Mouse (Mus musculus) heart, adult 2 months (tissue): ENCODE measurements at regions not wholly inside any gene's neighbourhood (a gene's known extent, or its start where the extent isn't known, plus 50 kb on each side); places are given as distances from the start of the nearest gene placed in this dataset.

Source experiments
- DNase-seq, 2 experiments: peaks; one replicate each; pipeline ENCODE4 v3.0.0; 2021
- H3K27ac ChIP-seq: fragments of 200-600 bp; 2 replicates; pipeline ENCODE4 v1.8.1; 2022
- H3K27me3 ChIP-seq: fragments of 200-500 bp; 2 replicates; pipeline ENCODE4 v1.6.1; 2012; ENCODE audit warnings: mild to moderate bottlenecking, low read length, inconsistent platforms, mixed read lengths; ENCODE audit not compliant: control insufficient read depth, insufficient read depth
- H3K36me3 ChIP-seq: fragments of 200-500 bp; 2 replicates; pipeline ENCODE4 v1.6.1; 2012; ENCODE audit warnings: low read length, inconsistent platforms; ENCODE audit not compliant: control insufficient read depth, insufficient read depth
- H3K4me1 ChIP-seq: fragments of 200-500 bp; 2 replicates; pipeline ENCODE4 v1.6.1; 2011; ENCODE audit warnings: low read length; ENCODE audit not compliant: control insufficient read depth, insufficient read depth
- H3K4me3 ChIP-seq: fragments of 200-600 bp; 2 replicates; pipeline ENCODE4 v1.8.1; 2022
- H3K79me2 ChIP-seq: fragments of 200-500 bp; replicated peaks from 2 replicates; pipeline ENCODE4 v1.6.1; 2012; ENCODE audit warnings: mild to moderate bottlenecking, inconsistent platforms, low read length, moderate library complexity, mixed read lengths; ENCODE audit not compliant: control insufficient read depth, insufficient read depth
- H3K9ac ChIP-seq: fragments of 200-500 bp; 2 replicates; pipeline ENCODE4 v1.6.1; 2012; ENCODE audit warnings: low read depth, mild to moderate bottlenecking, control low read depth, inconsistent platforms, low read length, mixed read lengths
- CTCF ChIP-seq: fragments of 200-600 bp; IDR thresholded peaks from 2 replicates; pipeline ENCODE4 v1.8.1; 2022; ENCODE audit warnings: antibody characterized with exemption, mild to moderate bottlenecking, moderate library complexity
- EP300 ChIP-seq: fragments of 200-500 bp; IDR thresholded peaks from 2 replicates; pipeline ENCODE4 v1.6.1; 2011; ENCODE audit warnings: low read depth, low read length, control low read depth; ENCODE audit not compliant: insufficient read depth
- POLR2A ChIP-seq: fragments of 200-500 bp; IDR thresholded peaks from 2 replicates; pipeline ENCODE4 v1.6.1; 2011; ENCODE audit warnings: mild to moderate bottlenecking, low read depth, low read length, control low read depth; ENCODE audit not compliant: insufficient read depth
- WGBS: fragments of 180-500 bp; shearing (Covaris S2); methylation state at CpG from one replicate; pipeline ENCODE4 v1.1.7; 2018; 5-methylcytosine and 5-hydroxymethylcytosine counted together
- intact Hi-C: fragments of 180-260 bp; cut with DNase I; formaldehyde crosslinking; loops from one replicate; pipeline ENCODE4 v1.15.1; 2025

- 97% methylated on average over 1 of the region's 1 CpGs for WGBS
- H3K4me3 ChIP-seq = no peak overlapping the region
These were observed 104.4 kb downstream of the Ppp4r2 start for GRCm38 (mm10) chr6:100937802-100938201.

GRCm38 (mm10) chr6:100938376-100938775, 105.0 kb downstream of the Ppp4r2 start:
- H3K36me3 ChIP-seq = no peaks in the 10 kb centered on the region
- H3K4me1 ChIP-seq = no peaks in the 10 kb centered on the region
- TF ChIP-seq EP300 (no peak), CTCF (no peak), POLR2A (no peak)
- 82% methylated on average over 11 of the region's 11 CpGs for WGBS
- DNase-seq = no peak
- no peak overlapping the region for H3K9ac ChIP-seq
- H3K4me3 ChIP-seq = no peak overlapping the region
- no peaks in the 10 kb centered on the region for H3K79me2 ChIP-seq
- no peaks in the 10 kb centered on the region for H3K27me3 ChIP-seq
- intact Hi-C loops = no loop called here
- H3K27ac ChIP-seq = no peak overlapping the region

More at GRCm38 (mm10) chr6:100937802-100938201, 104.4 kb downstream of the Ppp4r2 start:
- intact Hi-C loops = no loop called here
- DNase-seq = no peak
- Histone ChIP-seq H3K4me1 (no peaks in the 10 kb centered on the region), H3K79me2 (no peaks in the 10 kb centered on the region), H3K36me3 (no peaks in the 10 kb centered on the region), H3K9ac (no peak overlapping the region), H3K27me3 (no peaks in the 10 kb centered on the region), H3K27ac (no peak overlapping the region)
- TF ChIP-seq POLR2A (no peak), CTCF (no peak), EP300 (no peak)

- DNase-seq = no peak
- intact Hi-C loops = no loop called here
- Histone ChIP-seq H3K27me3 (no peaks in the 10 kb centered on the region), H3K79me2 (no peaks in the 10 kb centered on the region), H3K9ac (no peak overlapping the region), H3K36me3 (no peaks in the 10 kb centered on the region), H3K4me1 (no peaks in the 10 kb centered on the region), H3K27ac (no peak overlapping the region), H3K4me3 (no peak overlapping the region)
- 59% methylated on average over 12 of the region's 12 CpGs for WGBS
- no peak for TF ChIP-seq POLR2A
These were observed 105.6 kb downstream of the Ppp4r2 start for GRCm38 (mm10) chr6:100939042-100939441.

- no peaks in the 10 kb centered on the region for H3K79me2 ChIP-seq
- no peak overlapping the region for H3K27ac ChIP-seq
- no peaks in the 10 kb centered on the region for H3K4me1 ChIP-seq
- no peaks in the 10 kb centered on the region for H3K36me3 ChIP-seq
- TF ChIP-seq CTCF (no peak), POLR2A (no peak), EP300 (no peak)
- H3K9ac ChIP-seq = no peak overlapping the region
- 88% methylated on average over 5 of the region's 5 CpGs for WGBS
- no peak for DNase-seq
- no peak overlapping the region for H3K4me3 ChIP-seq
- intact Hi-C loops = no loop called here
- H3K27me3 ChIP-seq = no peaks in the 10 kb centered on the region
These were observed 106.3 kb downstream of the Ppp4r2 start for GRCm38 (mm10) chr6:100939766-100940165.

- no peak overlapping the region for H3K9ac ChIP-seq
- H3K36me3 ChIP-seq = no peaks in the 10 kb centered on the region
- H3K4me3 ChIP-seq = no peak overlapping the region
- DNase-seq = no peak
- H3K27me3 ChIP-seq = no peaks in the 10 kb centered on the region
- H3K4me1 ChIP-seq = no peaks in the 10 kb centered on the region
- TF ChIP-seq POLR2A (no peak), EP300 (no peak), CTCF (no peak)
- no peaks in the 10 kb centered on the region for H3K79me2 ChIP-seq
- WGBS = 66% methylated on average over 2 of the region's 2 CpGs
- no peak overlapping the region for H3K27ac ChIP-seq
- intact Hi-C loops = no loop called here
These were observed 108.3 kb downstream of the Ppp4r2 start for GRCm38 (mm10) chr6:100941686-100942085.

- H3K36me3 ChIP-seq = no peaks in the 10 kb centered on the region
- WGBS = 85% methylated on average over 6 of the region's 6 CpGs
- no peaks in the 10 kb centered on the region for H3K4me1 ChIP-seq
- H3K79me2 ChIP-seq = no peaks in the 10 kb centered on the region
- TF ChIP-seq EP300 = no peak
- TF ChIP-seq CTCF = no peak
- TF ChIP-seq POLR2A = no peak
- H3K9ac ChIP-seq = no peak overlapping the region
- no peak for DNase-seq
- no peak overlapping the region for H3K4me3 ChIP-seq
- intact Hi-C loops = no loop called here
- H3K27me3 ChIP-seq = no peaks in the 10 kb centered on the region
- H3K27ac ChIP-seq = no peak overlapping the region
These were observed 109.5 kb downstream of the Ppp4r2 start for GRCm38 (mm10) chr6:100942956-100943355.

GRCm38 (mm10) chr6:100945796-100946195, 112.4 kb downstream of the Ppp4r2 start:
- H3K9ac ChIP-seq = no peak overlapping the region
- no peak overlapping the region for H3K4me3 ChIP-seq
- H3K27ac ChIP-seq = no peak overlapping the region
- H3K79me2 ChIP-seq = no peaks in the 10 kb centered on the region
- intact Hi-C loops = no loop called here
- DNase-seq = no peak
- WGBS = 51% methylated on average over 2 of the region's 2 CpGs
- TF ChIP-seq EP300 = no peak
- no peak for TF ChIP-seq POLR2A
- no peak for TF ChIP-seq CTCF
- no peaks in the 10 kb centered on the region for H3K4me1 ChIP-seq
- no peaks in the 10 kb centered on the region for H3K36me3 ChIP-seq
- no peaks in the 10 kb centered on the region for H3K27me3 ChIP-seq
